Mouse (Mus musculus) testis, adult 2 months (tissue): Measurements from ENCODE around the gene Frem2.

ENCODE experiments used
- CTCF ChIP-seq: fragments of 200-500 bp; IDR thresholded peaks from 2 replicates; pipeline ENCODE4 v1.5.1; 2012; ENCODE audit warnings: low read depth, mild to moderate bottlenecking, inconsistent platforms, low read length, moderate library complexity; ENCODE audit not compliant: control insufficient read depth, insufficient read depth, insufficient replicate concordance
- POLR2A ChIP-seq: fragments of 200-500 bp; IDR thresholded peaks from 2 replicates; pipeline ENCODE4 v1.6.1; 2012; ENCODE audit warnings: low read depth, mild to moderate bottlenecking, inconsistent platforms, low read length, moderate library complexity; ENCODE audit not compliant: control insufficient read depth

DNA sequence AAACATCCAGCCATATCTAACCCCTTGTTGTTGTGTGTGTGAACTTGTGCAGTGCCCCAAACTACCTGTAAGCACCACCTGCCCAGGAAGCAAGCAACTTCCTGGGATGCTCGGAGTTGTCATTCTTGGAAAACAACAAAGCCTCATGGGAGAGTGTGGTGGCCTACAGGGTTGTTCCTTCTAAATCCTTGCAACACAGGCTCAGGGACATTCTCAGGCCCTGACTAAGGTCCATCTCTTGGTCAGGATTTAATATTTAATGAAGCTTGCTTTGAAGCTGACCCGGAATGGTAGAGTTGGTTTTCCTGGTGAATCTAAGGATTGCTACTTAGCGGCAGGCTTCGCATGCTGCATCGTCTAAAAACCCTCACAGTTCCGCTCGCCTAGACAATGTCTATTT is 65.1 kb downstream of the Frem2 start:
- TF ChIP-seq CTCF = no peak
- no peak for TF ChIP-seq POLR2A
